Mouse (Mus musculus) neural tube, embryonic 14.5 days (tissue): Measurements from ENCODE around the gene Dbi. TPM values are rescaled to one million over a fixed set of nuclear protein-coding genes. Genes with fewer than 3 reads are reported as not detected.
"Not testable (repeated sequence)": the region's sequence is repeated elsewhere in the genome, so short reads cannot be mapped to it uniquely, and the experiment has no call there.

Experiments used
- ATAC-seq: fragments of 200-750 bp; cut with Nextera tagmentation; 2 replicates; pipeline ENCODE4 v1.8.0; 2017; ENCODE audit warnings: low read depth, mild to moderate bottlenecking, moderate TSS enrichment, moderate library complexity
- H3K27ac ChIP-seq: fragments of 300-500 bp; sonication (generic); 2 replicates; pipeline ENCODE4 v1.5.1; 2014; ENCODE audit warnings: low read depth, mild to moderate bottlenecking, control low read depth, low read length, moderate library complexity, mixed read lengths
- H3K27me3 ChIP-seq: fragments of 300-500 bp; sonication (generic); 2 replicates; pipeline ENCODE4 v1.6.1; 2014; ENCODE audit warnings: low read length; ENCODE audit not compliant: control insufficient read depth, insufficient read depth
- H3K36me3 ChIP-seq: fragments of 300-500 bp; sonication (generic); 2 replicates; pipeline ENCODE4 v1.6.1; 2014; ENCODE audit warnings: low read length, mixed read lengths; ENCODE audit not compliant: control insufficient read depth, insufficient read depth
- H3K4me1 ChIP-seq: fragments of 300-500 bp; sonication (generic); 2 replicates; pipeline ENCODE4 v1.6.1; 2014; ENCODE audit warnings: low read length; ENCODE audit not compliant: control insufficient read depth, insufficient read depth
- H3K4me2 ChIP-seq: fragments of 300-500 bp; sonication (generic); 2 replicates; pipeline ENCODE4 v1.6.1; 2014; ENCODE audit warnings: mild to moderate bottlenecking, low read depth, low read length, control low read depth
- H3K4me3 ChIP-seq: fragments of 300-500 bp; sonication (generic); 2 replicates; pipeline ENCODE4 v1.5.1; 2014; ENCODE audit warnings: low read depth, low read length, control low read depth, mixed read lengths
- H3K9ac ChIP-seq: fragments of 300-500 bp; sonication (generic); replicated peaks from 2 replicates; pipeline ENCODE4 v1.6.1; 2014; ENCODE audit warnings: low read depth, mild to moderate bottlenecking, control low read depth, low read length, mixed read lengths
- H3K9me3 ChIP-seq: fragments of 300-500 bp; sonication (generic); 2 replicates; pipeline ENCODE4 v1.6.1; 2016; ENCODE audit warnings: low read length; ENCODE audit not compliant: control insufficient read depth
- WGBS: fragments of 180-500 bp; shearing (Covaris S2); extraction: QIAGEN DNeasy Blood & Tissue Kit; methylation state at CpG from one replicate; pipeline ENCODE4 v1.1.7; 2014; 5-methylcytosine and 5-hydroxymethylcytosine counted together
- polyA plus RNA-seq: library from polyadenylated mRNA; unstranded; fragments of >200 nt; fragmentation: Nextera tagmentation; extraction: Ambion mirVana; gene quantifications from 2 replicates; pipeline ENCODE4 v1.2.1, GENCODE M21; 2014

Gene Dbi
- polyA plus RNA-seq, 1 experiment from 2014 or later: 1,897 TPM

- Histone ChIP-seq H3K4me2 (no peak overlapping the region), H3K36me3 (no peaks in the 10 kb centered on the region), H3K27me3 (no peaks in the 10 kb centered on the region), H3K9me3 (no peaks in the 10 kb centered on the region), H3K9ac (no peak overlapping the region), H3K4me3 (no peak overlapping the region), H3K4me1 (no peaks in the 10 kb centered on the region), H3K27ac (no peak overlapping the region)
- WGBS: 88% methylated on average over 3 of the region's 3 CpGs
- no peak for ATAC-seq
Measured at GRCm38 (mm10) chr1:120094920-120095319, 26.0 kb downstream of the Dbi start.

GRCm38 (mm10) chr1:120093482-120094134, 27.3 kb downstream of the Dbi start:
- H3K9ac ChIP-seq, H3K4me1 ChIP-seq, H3K4me2 ChIP-seq, H3K4me3 ChIP-seq, H3K36me3 ChIP-seq, H3K27ac ChIP-seq, H3K9me3 ChIP-seq, H3K27me3 ChIP-seq: not testable (repeated sequence)
- peak; percentile 44; the same call in 1 of the 2 replicates for ATAC-seq
- WGBS: 53% methylated on average over 11 of the region's 14 CpGs

- no peak for ATAC-seq
- no peak overlapping the region for H3K9ac ChIP-seq
- no peaks in the 10 kb centered on the region for H3K36me3 ChIP-seq
- H3K9me3 ChIP-seq: no peaks in the 10 kb centered on the region
- H3K4me3 ChIP-seq: no peak overlapping the region
- H3K4me1 ChIP-seq: no peaks in the 10 kb centered on the region
- H3K27ac ChIP-seq: no peak overlapping the region
- no peak overlapping the region for H3K4me2 ChIP-seq
- WGBS: 83% methylated on average over 8 of the region's 8 CpGs
- H3K27me3 ChIP-seq: no peaks in the 10 kb centered on the region
Measured at GRCm38 (mm10) chr1:120090880-120091570, 29.9 kb downstream of the Dbi start.

GRCm38 (mm10) chr1:120089180-120089579, 31.7 kb downstream of the Dbi start:
- Histone ChIP-seq H3K9ac (no peak overlapping the region), H3K4me2 (no peak overlapping the region), H3K4me3 (no peak overlapping the region), H3K36me3 (no peaks in the 10 kb centered on the region), H3K9me3 (no peaks in the 10 kb centered on the region), H3K27me3 (no peaks in the 10 kb centered on the region), H3K27ac (no peak overlapping the region), H3K4me1 (no peaks in the 10 kb centered on the region)
- ATAC-seq: no peak
- WGBS: 6% methylated on average over 5 of the region's 5 CpGs

GRCm38 (mm10) chr1:120086644-120087043, 34.2 kb downstream of the Dbi start:
- Histone ChIP-seq H3K36me3 (no peaks in the 10 kb centered on the region), H3K4me3 (no peak overlapping the region), H3K27ac (no peak overlapping the region), H3K4me2 (no peak overlapping the region), H3K9ac (no peak overlapping the region), H3K27me3 (no peaks in the 10 kb centered on the region), H3K4me1 (no peaks in the 10 kb centered on the region), H3K9me3 (no peaks in the 10 kb centered on the region)
- 74% methylated on average over 13 of the region's 13 CpGs for WGBS
- no peak for ATAC-seq

- H3K9me3 ChIP-seq: no peaks in the 10 kb centered on the region
- H3K9ac ChIP-seq: no peak overlapping the region
- H3K36me3 ChIP-seq: no peaks in the 10 kb centered on the region
- ATAC-seq: no peak
- no peak overlapping the region for H3K4me3 ChIP-seq
- H3K4me2 ChIP-seq: no peak overlapping the region
- H3K27me3 ChIP-seq: no peaks in the 10 kb centered on the region
- no peak overlapping the region for H3K27ac ChIP-seq
- 70% methylated on average over 3 of the region's 3 CpGs for WGBS
- no peaks in the 10 kb centered on the region for H3K4me1 ChIP-seq
Measured at GRCm38 (mm10) chr1:120085696-120086095, 35.2 kb downstream of the Dbi start.

GRCm38 (mm10) chr1:120083921-120084517, 36.9 kb downstream of the Dbi start:
- no peak for ATAC-seq
- Histone ChIP-seq H3K4me3 (no peak overlapping the region), H3K36me3 (no peaks in the 10 kb centered on the region), H3K9me3 (no peaks in the 10 kb centered on the region), H3K9ac (no peak overlapping the region), H3K27me3 (no peaks in the 10 kb centered on the region), H3K4me2 (no peak overlapping the region), H3K27ac (no peak overlapping the region), H3K4me1 (no peaks in the 10 kb centered on the region)
- 60% methylated on average over 5 of the region's 5 CpGs for WGBS

- no peak overlapping the region for H3K27ac ChIP-seq
- H3K9ac ChIP-seq: no peak overlapping the region
- no peaks in the 10 kb centered on the region for H3K9me3 ChIP-seq
- H3K4me3 ChIP-seq: no peak overlapping the region
- H3K36me3 ChIP-seq: no peaks in the 10 kb centered on the region
- H3K4me2 ChIP-seq: no peak overlapping the region
- no peaks in the 10 kb centered on the region for H3K27me3 ChIP-seq
- ATAC-seq: no peak
- no peaks in the 10 kb centered on the region for H3K4me1 ChIP-seq
- WGBS: 48% methylated on average over 7 of the region's 7 CpGs
Measured at GRCm38 (mm10) chr1:120082957-120083585, 37.8 kb downstream of the Dbi start.

GRCm38 (mm10) chr1:120080632-120081031, 40.2 kb downstream of the Dbi start:
- Histone ChIP-seq H3K27me3 (no peaks in the 10 kb centered on the region), H3K9ac (no peak overlapping the region)

More at GRCm38 (mm10) chr1:120080632-120081031, 40.2 kb downstream of the Dbi start:
- Histone ChIP-seq H3K4me3 (no peak overlapping the region), H3K36me3 (no peaks in the 10 kb centered on the region), H3K4me2 (no peak overlapping the region), H3K9me3 (no peaks in the 10 kb centered on the region), H3K4me1 (no peaks in the 10 kb centered on the region), H3K27ac (no peak overlapping the region)
- WGBS: 100% methylated on average over 1 of the region's 1 CpGs
- no peak for ATAC-seq
